ENCODE assay signal across 32 mouse cellular contexts in genomic region chr13:117216752-117217363, GRCm38 (mm10). TPM values are rescaled to one million over a fixed set of nuclear protein-coding genes. Genes with fewer than 3 reads are reported as not detected.
DNase-seq lines count a peak whose midpoint lies in the region; ATAC-seq lines count a peak whose summit lies in the region.
"Had no signal": no experiment of that assay in that cellular context is flagged by ENCODE, and none has a peak within 500 bp of the region (broad histone marks: within the 10 kb centered on the region; RNA-seq: fewer than 3 reads in every experiment).

No protein-coding gene starts in this region.

- peak overlapping the region; percentile 36 for H3K4me3 ChIP-seq in erythroblast, embryonic 14.5 days (replicated peaks)
- H3K4me3 ChIP-seq in intestine, embryonic 15.5 days (replicated peaks) = no peak overlapping the region
- H3K4me3 ChIP-seq: embryonic facial prominence, embryonic 12.5 days; forebrain, embryonic 15.5 days; gastrocnemius, adult 2 months; heart, embryonic 13.5 days; hindbrain, embryonic 10.5 days; hindbrain, embryonic 15.5 days; layer of hippocampus, adult 2 months; left cerebral cortex, adult 2 months; limb, embryonic 15.5 days; midbrain, embryonic 10.5 days; midbrain, embryonic 15.5 days had no signal

- ATAC-seq in erythroblast, adult 5-6 weeks (replicated peaks; ENCODE audit: low FRiP score, poor library complexity, severe bottlenecking) = no peak
- ATAC-seq in intestine, embryonic 15.5 days = no peak
- ATAC-seq: forebrain, embryonic 15.5 days; midbrain, embryonic 15.5 days had no signal

- WGBS in intestine, embryonic 15.5 days = 34% methylated on average over 9 of the region's 9 CpGs

- peaks cover 72% of the 10 kb centered on the region for H3K4me1 ChIP-seq in erythroblast, embryonic 14.5 days (ENCODE audit: control insufficient read depth)
- peaks cover 5% of the 10 kb centered on the region; the same call in 1 of the 2 replicates for H3K4me1 ChIP-seq in intestine, embryonic 15.5 days (replicated peaks)

- no peak overlapping the region for H3K27ac ChIP-seq in intestine, embryonic 15.5 days
- H3K27ac ChIP-seq: embryonic facial prominence, embryonic 12.5 days; forebrain, embryonic 15.5 days; gastrocnemius, adult 2 months; heart, embryonic 13.5 days; hindbrain, embryonic 15.5 days; layer of hippocampus, adult 2 months; left cerebral cortex, adult 2 months; limb, embryonic 15.5 days; liver, embryonic 14.5 days; midbrain, embryonic 15.5 days had no signal

- DNase-seq in thymus, postnatal 0 days (ENCODE audit: low spot score) = peak; percentile 7
- DNase-seq in thymus, postnatal 10 days (ENCODE audit: low spot score in 2 of 2) = no peak
- DNase-seq in c-Kit-positive CD71-positive TER-119-positive erythroid progenitor cells, embryonic 14.5 days (ENCODE audit: low spot score) = peak; percentile 61
- peak; percentile 56 for DNase-seq in naive thymus-derived CD4-positive, alpha-beta T cell, adult 2 months (ENCODE audit: low read depth)
- DNase-seq in embryo, embryonic 10.5 days (ENCODE audit: low spot score) = no peak
- DNase-seq: adrenal gland, postnatal 36 days; cerebellum, adult 8-10 months; cerebellum, postnatal 36 days; gastrocnemius, adult 2 months; gastrocnemius, postnatal 36 days; heart, postnatal 10 days; kidney, adult 18-20 months; kidney, postnatal 36 days; lung, adult 2 months; right cerebral cortex, adult 18-20 months; spleen, adult 18-20 months had no signal

- H3K9ac ChIP-seq in intestine, embryonic 15.5 days = no peak overlapping the region
- H3K9ac ChIP-seq: embryonic facial prominence, embryonic 12.5 days; forebrain, embryonic 15.5 days; heart, embryonic 13.5 days; hindbrain, embryonic 15.5 days; limb, embryonic 15.5 days; liver, embryonic 14.5 days; midbrain, embryonic 15.5 days had no signal

- H3K4me2 ChIP-seq in intestine, embryonic 15.5 days (replicated peaks) = no peak overlapping the region
- H3K4me2 ChIP-seq: forebrain, embryonic 15.5 days; heart, embryonic 13.5 days; hindbrain, embryonic 15.5 days; limb, embryonic 15.5 days; midbrain, embryonic 15.5 days had no signal

- H3K27me3 ChIP-seq in erythroblast, embryonic 14.5 days (ENCODE audit: control insufficient read depth) = peaks cover 26% of the 10 kb centered on the region
- H3K27me3 ChIP-seq in intestine, embryonic 15.5 days (replicated peaks) = peaks cover 14% of the 10 kb centered on the region
- H3K27me3 ChIP-seq: forebrain, embryonic 15.5 days; heart, embryonic 13.5 days; hindbrain, embryonic 15.5 days; midbrain, embryonic 15.5 days had no signal

- no peaks in the 10 kb centered on the region for H3K36me3 ChIP-seq in erythroblast, embryonic 14.5 days (ENCODE audit: control insufficient read depth)
- H3K36me3 ChIP-seq in intestine, embryonic 15.5 days = no peaks in the 10 kb centered on the region
- H3K36me3 ChIP-seq: embryonic facial prominence, embryonic 12.5 days; forebrain, embryonic 15.5 days; heart, embryonic 13.5 days; hindbrain, embryonic 10.5 days; hindbrain, embryonic 15.5 days; limb, embryonic 15.5 days; midbrain, embryonic 10.5 days; midbrain, embryonic 15.5 days had no signal

- H3K9me3 ChIP-seq in erythroblast, embryonic 14.5 days (ENCODE audit: control insufficient read depth, low read length) = no peaks in the 10 kb centered on the region
- H3K9me3 ChIP-seq in intestine, embryonic 15.5 days = no peaks in the 10 kb centered on the region
- H3K9me3 ChIP-seq: embryonic facial prominence, embryonic 12.5 days; forebrain, embryonic 15.5 days; heart, embryonic 13.5 days; hindbrain, embryonic 10.5 days; hindbrain, embryonic 15.5 days; limb, embryonic 15.5 days; midbrain, embryonic 10.5 days; midbrain, embryonic 15.5 days had no signal

RNA-seq across cellular contexts. Expression of gene Gm17509, which starts 4.0 kb away (rescaled TPM):
- not detected in 2 replicates for polyA plus RNA-seq in erythroblast, embryonic 14.5 days (2012)
- total RNA-seq in erythroblast, adult 5-6 weeks (2015; ENCODE audit: low replicate concordance) = not detected in 2 replicates
- not detected in 2 replicates for total RNA-seq in erythroblast, adult 5-6 weeks (2017; ENCODE audit: low replicate concordance)
- 0.74 and 0.90 TPM in 2 replicates for polyA plus RNA-seq in thymus, postnatal 0 days (2015; fragmentation: Nextera tagmentation; extraction: Ambion mirVana)
- polyA plus RNA-seq in intestine, embryonic 15.5 days (2015; fragmentation: Nextera tagmentation; extraction: Ambion mirVana) = 0.06 TPM in 1 of 2 replicates, not detected in the other
- total RNA-seq: adrenal gland, adult 18-20 months; gastrocnemius, adult 2 months; gastrocnemius, postnatal 36 days; heart, adult 8-10 months; heart, postnatal 10 days had no signal

RNA-seq across cellular contexts. Expression of gene Emb, which starts 8.5 kb away (rescaled TPM):
- polyA plus RNA-seq in erythroblast, embryonic 14.5 days (2012) = 0.72 and 3.6 TPM in 2 replicates
- total RNA-seq in erythroblast, adult 5-6 weeks (2015; ENCODE audit: low replicate concordance) = 58.3 and 62.8 TPM in 2 replicates
- 42.1 and 61.7 TPM in 2 replicates for total RNA-seq in erythroblast, adult 5-6 weeks (2017; ENCODE audit: low replicate concordance)
- 136 and 155 TPM in 2 replicates for polyA plus RNA-seq in thymus, postnatal 0 days (2015; fragmentation: Nextera tagmentation; extraction: Ambion mirVana)
- 11.3 and 11.5 TPM in 2 replicates for polyA plus RNA-seq in intestine, embryonic 15.5 days (2015; fragmentation: Nextera tagmentation; extraction: Ambion mirVana)

Comparison
In these comparisons a context has a peak if more than half of its experiments do, and no peak if none do; other contexts are left out.
1. DNase-seq: peak in thymus, postnatal 0 days (single experiment), c-Kit-positive CD71-positive TER-119-positive erythroid progenitor cells, embryonic 14.5 days (single experiment) and naive thymus-derived CD4-positive, alpha-beta T cell, adult 2 months (single experiment); none in thymus, postnatal 10 days (0 of 2) and embryo, embryonic 10.5 days (single experiment).
2. RNA of gene Emb, which starts 8.5 kb away (polyA plus RNA-seq): 136 to 155 TPM in thymus, postnatal 0 days; 11.3 to 11.5 TPM in intestine, embryonic 15.5 days and 0.72 to 3.6 TPM in erythroblast, embryonic 14.5 days; every median in the first group is over 10 times any median in the second.